Mouse (Mus musculus) E14TG2a.4 (cell line): ENCODE results near the gene Prkn.

Source experiments
- CTCF ChIP-seq: conservative IDR thresholded peaks from 2 replicates; pipeline ENCODE4 v1.5.1; 2014; ENCODE audit warnings: low read length
- NANOG ChIP-seq: IDR thresholded peaks from 2 replicates; pipeline ENCODE4 v1.6.1; 2014; ENCODE audit warnings: borderline replicate concordance, low read length, mixed read lengths

- TF ChIP-seq CTCF (no peak), NANOG (no peak)
Measured at GRCm38 (mm10) chr17:11067076-11067703, 227.0 kb downstream of the Prkn start.
